Mouse (Mus musculus) CH12.LX (cell line): Measurements from ENCODE around the gene Aldh8a1. TPM values are rescaled to one million over a fixed set of nuclear protein-coding genes. Genes with fewer than 3 reads are reported as not detected.

Source experiments
- DNase-seq: peaks from one replicate; pipeline ENCODE4 v3.0.0-alpha.2; 2013; ENCODE audit errors: extremely low read depth
- H3K27ac ChIP-seq: 2 replicates; pipeline ENCODE4 v1.5.1; 2012; ENCODE audit warnings: low read depth, mild to moderate bottlenecking, control low read depth, moderate library complexity; ENCODE audit not compliant: insufficient read depth
- H3K27me3 ChIP-seq: replicated peaks from 2 replicates; pipeline ENCODE3; 2012; ENCODE audit warnings: inconsistent platforms
- H3K36me3 ChIP-seq, 2 experiments: replicated peaks in 1 of 2; 2 replicates each; pipeline versions ENCODE3 to v1.6.1; 2012; ENCODE audit warnings: inconsistent platforms in 1 of 2, low read length in 1 of 2, mild to moderate bottlenecking in 1 of 2, mixed read lengths in 1 of 2, moderate library complexity in 1 of 2; ENCODE audit not compliant: control insufficient read depth in 1 of 2, insufficient read depth in 1 of 2
- H3K4me1 ChIP-seq, 2 experiments: 2 replicates each; pipeline ENCODE4 v1.6.1; 2012; ENCODE audit warnings: inconsistent platforms in 1 of 2, moderate library complexity in 1 of 2; ENCODE audit not compliant: insufficient read depth in 2 of 2, control insufficient read depth in 1 of 2
- H3K4me2 ChIP-seq: 2 replicates; pipeline ENCODE4 v1.6.1; 2012; ENCODE audit warnings: low read depth, mild to moderate bottlenecking, control low read depth; ENCODE audit not compliant: poor library complexity, insufficient read depth, severe bottlenecking
- H3K4me3 ChIP-seq, 3 experiments: fragments of 150-350 bp in 1 of 3; sonication (generic) in 1 of 3; replicated peaks in 1 of 3; 2 replicates each; pipeline versions ENCODE3 to v1.5.1; 2011 to 2012; ENCODE audit warnings: low read depth in 2 of 3, low read length in 2 of 3, mild to moderate bottlenecking in 2 of 3, moderate library complexity in 2 of 3, control low read depth in 1 of 3, improper control_type of control experiment in 1 of 3, inconsistent platforms in 1 of 3, mixed read lengths in 1 of 3; ENCODE audit not compliant: poor library complexity in 1 of 3
- H3K79me2 ChIP-seq: replicated peaks from 2 replicates; pipeline ENCODE4 v1.6.1; 2012; ENCODE audit warnings: mild to moderate bottlenecking, moderate library complexity; ENCODE audit not compliant: control insufficient read depth, poor library complexity, insufficient read depth, severe bottlenecking; ENCODE audit errors: extremely low read depth
- H3K9ac ChIP-seq: 2 replicates; pipeline ENCODE4 v1.6.1; 2012; ENCODE audit warnings: low read depth, mild to moderate bottlenecking, control low read depth, moderate library complexity; ENCODE audit not compliant: insufficient read depth
- H3K9me3 ChIP-seq: replicated peaks from 2 replicates; pipeline ENCODE3; 2012; ENCODE audit warnings: low read length, inconsistent platforms, mixed read lengths
- BHLHE40 ChIP-seq: IDR thresholded peaks from 2 replicates; pipeline ENCODE4 v1.6.1; 2011; ENCODE audit warnings: mild to moderate bottlenecking, low read depth, low read length, improper control_type of control experiment
- CHD1 ChIP-seq: IDR thresholded peaks from 2 replicates; pipeline ENCODE4 v1.6.1; 2012; ENCODE audit warnings: low read depth, low read length, improper control_type of control experiment, inconsistent platforms
- CTCF ChIP-seq, 2 experiments: IDR thresholded peaks in 1 of 2; conservative IDR thresholded peaks in 1 of 2; 2 replicates each; pipeline ENCODE4 v1.5.1; 2011 to 2012; ENCODE audit warnings: low read depth in 2 of 2, low read length in 2 of 2, improper control_type of control experiment in 1 of 2, inconsistent platforms in 1 of 2, mild to moderate bottlenecking in 1 of 2, moderate library complexity in 1 of 2
- E2F4 ChIP-seq: IDR thresholded peaks from 2 replicates; pipeline ENCODE4 v1.6.1; 2011; ENCODE audit warnings: low read depth, low read length, improper control_type of control experiment; ENCODE audit not compliant: insufficient replicate concordance
- ETS1 ChIP-seq: conservative IDR thresholded peaks from 2 replicates; pipeline ENCODE4 v1.6.1; 2012; ENCODE audit warnings: low read depth, mild to moderate bottlenecking, inconsistent platforms, low read length, improper control_type of control experiment, moderate library complexity
- KAT2A ChIP-seq: IDR thresholded peaks from 2 replicates; pipeline ENCODE4 v1.6.1; 2012; ENCODE audit warnings: low read length, improper control_type of control experiment, inconsistent platforms; ENCODE audit not compliant: insufficient replicate concordance
- NELFE ChIP-seq: IDR thresholded peaks from 2 replicates; pipeline ENCODE4 v1.6.1; 2011; ENCODE audit warnings: low read depth, low read length, improper control_type of control experiment
- POLR2A ChIP-seq: IDR thresholded peaks from 2 replicates; pipeline ENCODE4 v1.6.1; 2011; ENCODE audit warnings: low read depth, mild to moderate bottlenecking, improper control_type of control experiment, low read length
- POLR2AphosphoS2 ChIP-seq: IDR thresholded peaks from 2 replicates; pipeline ENCODE4 v1.6.1; 2011; ENCODE audit warnings: low read depth, low read length, improper control_type of control experiment
- RCOR1 ChIP-seq: conservative IDR thresholded peaks from 2 replicates; pipeline ENCODE4 v1.6.1; 2012; ENCODE audit warnings: low read depth, mild to moderate bottlenecking, inconsistent platforms, low read length, improper control_type of control experiment
- SMC3 ChIP-seq: IDR thresholded peaks from 2 replicates; pipeline ENCODE4 v1.6.1; 2011; ENCODE audit warnings: low read depth, low read length, improper control_type of control experiment
- TBP ChIP-seq: conservative IDR thresholded peaks from 2 replicates; pipeline ENCODE4 v1.6.1; 2011; ENCODE audit warnings: low read depth, low read length, improper control_type of control experiment
- TCF12 ChIP-seq: IDR thresholded peaks from 2 replicates; pipeline ENCODE4 v1.6.1; 2014; ENCODE audit warnings: low read depth, mild to moderate bottlenecking, inconsistent platforms, low read length, improper control_type of control experiment
- USF2 ChIP-seq: conservative IDR thresholded peaks from 2 replicates; pipeline ENCODE4 v1.6.1; 2011; ENCODE audit warnings: low read depth, low read length, improper control_type of control experiment
- ZKSCAN1 ChIP-seq: IDR thresholded peaks from 2 replicates; pipeline ENCODE4 v1.6.1; 2012; ENCODE audit warnings: low read depth, inconsistent platforms, low read length, improper control_type of control experiment, borderline replicate concordance
- dilution Hi-C: fragments of 300-500 bp; cut with MboI; formaldehyde crosslinking; loops from 2 replicates; pipeline ENCODE4 v1.14.3; 2020; ENCODE audit warnings: low sequenced_read_pairs; ENCODE audit not compliant: extremely low pct_unique_long_range_greater_than_20kb, extremely low pct_ligation_motif_present
- in situ Hi-C: fragments of 300-500 bp; cut with MboI; formaldehyde crosslinking; loops from 3 replicates; pipeline ENCODE4 v1.14.3; 2019; ENCODE audit warnings: low sequenced_read_pairs, low pct_ligation_motif_present, low pct_unique_long_range_greater_than_20kb, mixed read lengths
- polyA plus RNA-seq: library from polyadenylated mRNA; unstranded; fragments of >175 nt; gene quantifications from 2 replicates; pipeline ENCODE4 v1.2.1, GENCODE M21; 2012; ENCODE audit warnings: low read depth; ENCODE audit not compliant: insufficient read length
- total RNA-seq, 2 experiments: library from RNA; depleted of rRNA; stranded (reverse); fragments of 300-350 nt in 1 of 2; fragments of >200 nt in 1 of 2; gene quantifications; 2 replicates each; pipeline ENCODE4 v1.2.3; 2012 to 2014

The Aldh8a1 gene
- total and polyA plus RNA-seq, 3 experiments = 0.08 to 0.11 TPM; not detected in 1

DNA sequence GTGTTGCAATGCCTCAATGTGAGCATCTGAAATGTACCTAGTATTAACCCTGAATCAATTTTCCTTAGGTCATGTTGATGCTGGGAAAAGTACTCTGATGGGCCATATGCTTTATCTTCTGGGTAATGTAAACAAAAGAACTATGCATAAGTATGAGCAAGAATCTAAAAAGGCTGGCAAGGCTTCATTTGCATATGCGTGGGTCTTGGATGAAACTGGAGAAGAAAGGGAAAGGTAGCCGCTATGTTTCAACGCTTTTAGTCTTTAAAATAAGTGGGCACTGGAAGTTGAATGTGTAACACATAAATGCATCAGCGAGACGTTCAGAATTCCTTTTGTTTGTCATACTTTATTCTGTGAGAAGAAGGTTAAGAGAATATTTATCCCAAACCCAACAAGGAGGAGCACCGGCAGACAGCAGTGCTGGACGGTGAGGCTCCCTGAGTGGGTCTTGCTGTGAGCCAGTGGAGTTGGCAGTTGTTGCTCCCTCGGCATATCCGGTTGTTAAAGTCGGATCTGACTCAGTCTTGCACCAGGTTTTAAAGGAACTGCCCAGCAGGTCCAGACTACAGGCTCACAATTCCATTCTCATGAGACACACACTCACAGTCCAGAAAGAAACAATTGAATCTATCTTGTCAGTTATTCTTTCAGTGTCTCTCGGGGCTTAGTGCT lies 34.6 kb upstream of the Aldh8a1 start:
- no peak for TF ChIP-seq E2F4
- no peak for TF ChIP-seq TBP
- no peak for TF ChIP-seq BHLHE40
- TF ChIP-seq CHD1 = no peak
- TF ChIP-seq POLR2AphosphoS2 = no peak
- TF ChIP-seq USF2 = no peak
- no peak for TF ChIP-seq SMC3
- no peak for TF ChIP-seq KAT2A
- TF ChIP-seq ZKSCAN1 = no peak
- no peak for TF ChIP-seq CTCF (conservative IDR thresholded peaks at IDR 0.05 in 1 of 2, IDR thresholded peaks at IDR 0.05 in 1 of 2; ENCODE audit: low read depth in 2 of 2, low read length in 2 of 2)
- TF ChIP-seq NELFE = no peak
- TF ChIP-seq, all 38 proteins: peak for 0
- in situ Hi-C loops = no loop called here
- H3K36me3 ChIP-seq = peaks cover 64 to 91% of the 10 kb centered on the region in 2 experiments

GRCm38 (mm10) chr10:21347332-21347731 lies 29.8 kb upstream of the Aldh8a1 start:
- Histone ChIP-seq H3K9me3 (no peaks in the 10 kb centered on the region), H3K27ac (no peak overlapping the region), H3K9ac (no peak overlapping the region), H3K4me3 (no peak overlapping the region), H3K27me3 (no peaks in the 10 kb centered on the region), H3K4me2 (no peak overlapping the region), H3K36me3 (peaks cover 58 to 81% of the 10 kb centered on the region in 2 experiments), H3K4me1 (no peaks in the 10 kb centered on the region; a peak in 1 of 4 replicates), H3K79me2 (no peaks in the 10 kb centered on the region)
- in situ Hi-C loops (no loop called here), dilution Hi-C loops (no loop called here)
- DNase-seq = no peak
- no peak for TF ChIP-seq TCF12
- TF ChIP-seq TBP = no peak
- no peak for TF ChIP-seq ETS1
- no peak for TF ChIP-seq POLR2A

More for the DNA sequence above, 34.6 kb upstream of the Aldh8a1 start:
- no peak overlapping the region for H3K4me2 ChIP-seq
- no peak for DNase-seq
- no peak overlapping the region for H3K4me3 ChIP-seq
- no peaks in the 10 kb centered on the region for H3K79me2 ChIP-seq
- H3K4me1 ChIP-seq = no peaks in the 10 kb centered on the region; a peak in 1 of 4 replicates
- H3K27ac ChIP-seq = no peak overlapping the region
- H3K9ac ChIP-seq = no peak overlapping the region
- dilution Hi-C loops = no loop called here
- no peaks in the 10 kb centered on the region for H3K9me3 ChIP-seq
- H3K27me3 ChIP-seq = no peaks in the 10 kb centered on the region

GRCm38 (mm10) chr10:21349449-21349848 lies 27.6 kb upstream of the Aldh8a1 start:
- Histone ChIP-seq H3K4me2 (no peak overlapping the region), H3K9me3 (no peaks in the 10 kb centered on the region), H3K4me1 (no peaks in the 10 kb centered on the region; a peak in 1 of 4 replicates), H3K27ac (no peak overlapping the region), H3K79me2 (no peaks in the 10 kb centered on the region), H3K36me3 (peaks cover 66 to 83% of the 10 kb centered on the region in 2 experiments), H3K4me3 (no peak overlapping the region), H3K9ac (no peak overlapping the region), H3K27me3 (no peaks in the 10 kb centered on the region)
- DNase-seq = no peak
- dilution Hi-C loops = no loop called here
- in situ Hi-C loops = no loop called here
- TF ChIP-seq RCOR1 (no peak), BHLHE40 (no peak)
- TF ChIP-seq, all 38 proteins: peak for 0
